Mouse (Mus musculus) mesoderm, embryonic 11.5 days (tissue): ENCODE measurements around the gene Nt5dc2.
A peak's percentile ranks its signal among the peaks of the same experiment; 100 is the strongest.

ENCODE experiments used
- DNase-seq: peaks from one replicate; pipeline ENCODE4 v3.0.0-alpha.2; 2012; ENCODE audit warnings: low read depth, low spot score

The Nt5dc2 gene

DNA sequence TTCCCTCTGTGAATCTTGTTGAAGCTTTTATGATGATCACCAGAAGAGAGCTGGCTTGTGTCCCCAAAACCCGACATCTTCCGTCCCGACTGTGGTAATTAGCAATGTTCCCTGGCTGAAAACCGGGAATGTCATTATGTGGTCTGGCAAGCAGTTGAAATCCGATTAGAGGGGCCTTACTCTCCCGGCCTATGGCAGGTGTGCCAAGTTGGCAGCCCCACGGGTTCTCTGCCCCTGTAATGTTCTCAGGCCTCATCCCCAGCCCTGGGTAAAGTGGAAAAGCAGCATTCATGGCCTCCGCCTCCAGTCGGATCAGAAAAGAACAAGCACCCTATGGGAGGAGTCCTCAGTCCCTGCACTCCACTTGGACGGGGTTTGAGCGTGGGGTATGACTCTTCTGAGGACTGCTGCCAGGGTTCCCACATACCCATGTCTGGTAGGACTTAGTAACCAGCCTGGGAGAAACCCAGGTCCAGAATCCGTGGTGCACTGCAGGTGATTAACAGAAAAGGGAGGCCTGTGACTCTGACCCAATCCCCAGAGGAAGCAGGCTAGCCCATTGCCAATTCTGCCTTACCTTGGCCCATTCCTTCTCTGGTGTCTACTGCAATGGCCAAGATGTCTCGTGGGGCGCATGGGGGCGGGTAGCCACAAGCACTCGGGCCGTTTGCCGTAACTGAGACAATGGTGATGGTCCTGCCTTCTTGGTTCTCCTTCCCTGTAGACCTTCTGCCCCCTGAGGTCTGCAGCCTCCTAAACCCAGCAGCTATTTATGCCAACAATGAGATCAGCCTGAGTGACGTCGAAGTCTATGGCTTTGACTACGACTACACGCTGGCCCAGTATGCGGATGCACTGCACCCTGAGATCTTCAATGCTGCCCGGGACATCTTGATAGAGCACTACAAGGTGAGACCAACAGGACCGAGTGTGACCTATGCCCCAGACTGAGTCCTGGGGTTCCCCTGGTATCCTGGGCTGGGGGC is 3.5 kb downstream of the Nt5dc2 start:
- no peak for DNase-seq

- no peak for DNase-seq
Observed at GRCm38 (mm10) chr14:31135495-31136410, 4.9 kb downstream of the Nt5dc2 start.

GRCm38 (mm10) chr14:31136411-31137280 is 5.8 kb downstream of the Nt5dc2 start:
- no peak for DNase-seq

GRCm38 (mm10) chr14:31137281-31137595 is 6.4 kb downstream of the Nt5dc2 start:
- DNase-seq, result no peak

DNA sequence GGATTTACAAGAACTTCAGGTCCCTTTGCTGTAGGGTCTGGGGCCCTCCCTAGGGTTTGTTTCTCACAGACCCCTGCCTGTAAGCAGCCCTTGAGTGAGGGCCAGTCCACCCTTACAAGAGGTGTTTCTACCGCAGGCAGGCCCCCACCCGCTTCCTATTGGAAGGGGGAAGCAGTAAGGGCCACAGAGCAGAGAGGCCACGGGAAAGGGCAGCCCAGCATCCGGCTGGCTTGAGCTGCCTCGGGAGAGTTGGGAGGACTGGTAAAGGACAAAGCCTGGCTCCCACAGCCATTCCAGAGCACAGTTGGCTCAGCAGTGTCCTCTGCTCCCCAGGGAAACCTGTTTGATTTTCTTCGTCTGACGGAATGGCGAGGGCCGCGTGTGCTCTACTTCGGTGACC is 6.9 kb downstream of the Nt5dc2 start:
- DNase-seq, result no peak

DNA sequence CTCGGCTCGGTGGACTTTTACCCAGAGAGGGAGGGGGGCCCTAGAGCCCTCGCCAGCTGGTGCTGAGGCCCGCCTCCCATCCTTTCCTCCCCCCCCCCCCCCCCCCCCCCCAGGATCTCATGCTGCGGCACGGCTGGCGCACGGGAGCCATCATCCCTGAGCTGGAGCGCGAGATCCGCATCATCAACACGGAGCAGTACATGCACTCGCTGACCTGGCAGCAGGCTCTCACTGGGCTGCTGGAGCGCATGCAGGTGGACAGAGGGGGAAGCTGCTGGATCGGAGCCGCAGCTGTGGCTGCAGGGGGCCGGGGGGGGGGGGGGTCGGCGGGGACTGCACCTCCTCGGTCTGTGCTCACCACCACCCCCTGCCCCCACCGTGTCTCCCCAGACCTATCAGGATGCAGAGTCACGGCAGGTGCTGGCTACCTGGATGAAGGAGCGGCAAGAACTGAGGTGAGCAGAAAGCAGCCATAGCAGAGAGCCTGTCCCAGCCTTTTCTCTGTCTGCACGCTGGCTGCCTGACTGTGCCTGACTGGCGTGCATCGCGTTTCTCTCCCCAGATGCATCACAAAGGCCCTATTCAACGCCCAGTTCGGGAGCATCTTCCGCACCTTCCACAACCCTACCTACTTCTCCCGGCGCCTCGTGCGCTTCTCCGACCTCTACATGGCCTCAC is 7.5 kb downstream of the Nt5dc2 start:
- no peak for DNase-seq

GRCm38 (mm10) chr14:31138897-31139429 is 8.1 kb downstream of the Nt5dc2 start:
- no peak for DNase-seq

GRCm38 (mm10) chr14:31139666-31140065 is 8.8 kb downstream of the Nt5dc2 start:
- DNase-seq, result no peak

DNA sequence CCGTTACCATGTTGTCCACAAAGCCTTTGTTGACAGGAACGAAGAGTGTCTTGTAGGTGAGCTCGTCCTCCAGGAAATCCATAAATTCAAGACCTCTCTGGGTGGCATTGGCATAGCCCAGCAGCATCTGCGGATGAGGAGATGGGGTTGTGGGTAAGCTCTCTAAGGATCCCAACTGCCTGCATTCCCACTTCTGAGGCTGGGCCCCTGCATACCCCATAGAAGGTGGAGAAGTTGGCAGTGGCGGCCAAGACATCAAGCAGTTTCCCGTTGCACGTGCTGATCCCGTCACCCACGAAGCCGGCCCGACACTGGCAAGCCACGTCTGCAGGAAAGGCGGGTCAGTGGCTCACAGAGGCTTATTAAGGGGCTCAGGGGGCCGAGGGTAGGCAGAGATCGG is 9.3 kb downstream of the Nt5dc2 start:
- DNase-seq, result no peak

DNA sequence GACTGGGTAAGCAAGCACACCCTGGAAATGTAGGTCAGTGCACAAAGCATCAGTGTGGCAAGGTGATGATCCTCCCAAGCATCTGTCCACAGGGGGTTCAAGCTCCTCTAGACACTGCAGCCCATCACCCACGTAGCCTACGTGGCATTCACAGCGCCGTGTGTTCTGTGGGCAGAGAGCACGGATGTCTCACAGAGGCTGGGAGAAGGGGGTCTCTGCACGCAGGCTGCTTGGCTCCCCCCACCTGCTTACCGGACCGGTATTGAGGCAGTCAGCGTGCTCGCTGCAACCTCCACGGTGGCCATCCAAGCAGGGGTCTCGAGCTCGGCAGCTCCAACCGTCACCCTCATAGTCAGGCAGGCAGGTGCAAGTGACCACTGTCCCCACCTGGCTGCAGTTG is 10.2 kb downstream of the Nt5dc2 start:
- no peak for DNase-seq

DNA sequence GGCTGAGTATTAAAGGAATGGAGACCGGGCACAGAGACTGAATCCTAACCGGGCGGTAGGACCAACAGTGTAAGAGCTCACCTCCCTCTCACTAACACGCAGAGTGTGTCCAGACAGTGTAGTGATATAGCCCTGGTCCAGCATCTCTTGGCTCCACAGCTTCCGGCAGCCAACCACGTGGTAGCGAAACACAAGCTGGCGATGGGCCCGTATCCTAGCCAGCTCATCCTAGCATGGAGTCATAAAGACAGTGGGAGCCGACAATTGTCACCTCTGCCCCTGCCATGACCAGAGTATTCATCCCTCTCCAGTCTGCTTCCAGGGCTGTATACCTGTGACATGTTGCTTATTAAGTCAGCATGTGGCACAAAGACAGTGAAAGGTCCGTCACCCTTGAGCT is 14.8 kb downstream of the Nt5dc2 start:
- DNase-seq, result no peak

DNA sequence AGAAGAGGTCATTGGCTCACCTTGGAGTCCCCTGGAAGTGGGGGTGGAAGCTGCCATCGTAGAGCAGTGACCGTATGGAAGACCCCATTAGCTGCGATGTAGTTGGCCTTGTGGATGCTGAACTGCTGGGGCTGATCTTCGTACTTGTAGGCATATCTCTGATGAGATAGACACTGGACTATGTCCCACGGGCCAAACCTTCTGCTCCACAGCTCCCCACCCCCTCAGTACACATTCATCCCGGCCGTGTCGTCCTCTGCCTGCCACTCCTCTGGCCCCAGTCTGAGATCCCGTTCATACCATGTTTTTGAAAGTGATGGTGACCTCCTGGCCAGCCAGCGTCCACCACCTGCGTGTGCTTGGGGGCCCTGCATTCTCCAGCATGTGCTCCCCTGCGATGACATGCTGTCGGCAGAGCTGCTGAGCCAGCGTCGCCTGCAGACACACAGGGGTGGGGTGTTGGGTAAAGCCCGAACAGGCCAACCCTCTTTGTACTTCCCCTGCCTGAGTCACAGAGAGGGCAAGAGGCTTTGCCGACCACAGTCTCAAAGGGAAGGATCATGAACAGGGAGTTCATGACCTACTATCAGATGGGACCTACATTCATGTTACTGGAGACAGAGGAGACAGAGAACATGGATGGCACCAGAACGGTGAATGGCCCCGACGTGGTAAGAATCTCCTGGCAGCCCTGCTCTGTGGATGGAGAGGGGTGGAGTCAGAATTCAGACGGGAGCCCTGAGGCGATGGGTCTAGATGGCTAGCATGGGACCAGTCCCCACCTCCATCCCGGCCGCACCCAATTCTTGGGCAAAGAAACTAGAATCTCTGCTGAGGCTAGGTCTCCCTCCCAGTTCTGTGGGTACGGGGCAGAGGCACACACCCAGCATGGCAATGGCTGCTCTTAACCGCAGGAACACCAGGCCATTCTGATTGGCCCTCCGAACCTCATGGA is 29.6 kb downstream of the Nt5dc2 start:
- no peak for DNase-seq

DNA sequence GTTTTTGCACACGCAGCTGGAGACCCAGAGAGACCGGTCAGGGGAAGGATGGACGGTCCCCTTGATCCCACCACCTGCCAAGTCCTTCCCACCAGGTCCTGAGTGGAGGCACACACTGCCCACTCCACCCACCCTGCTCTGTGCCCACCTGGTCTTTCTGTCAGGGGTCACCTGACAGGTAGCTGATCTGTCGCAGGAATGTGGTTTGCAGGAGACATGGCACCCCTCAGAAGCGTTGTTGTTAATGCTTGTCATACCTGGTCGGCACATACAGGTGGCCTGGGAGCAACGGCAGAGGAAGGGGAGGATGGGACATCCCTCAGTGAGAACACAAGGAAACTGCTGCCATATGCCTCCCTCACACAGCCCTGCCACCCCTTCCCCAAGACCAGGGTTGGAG is 30.3 kb downstream of the Nt5dc2 start:
- no peak for DNase-seq

DNA sequence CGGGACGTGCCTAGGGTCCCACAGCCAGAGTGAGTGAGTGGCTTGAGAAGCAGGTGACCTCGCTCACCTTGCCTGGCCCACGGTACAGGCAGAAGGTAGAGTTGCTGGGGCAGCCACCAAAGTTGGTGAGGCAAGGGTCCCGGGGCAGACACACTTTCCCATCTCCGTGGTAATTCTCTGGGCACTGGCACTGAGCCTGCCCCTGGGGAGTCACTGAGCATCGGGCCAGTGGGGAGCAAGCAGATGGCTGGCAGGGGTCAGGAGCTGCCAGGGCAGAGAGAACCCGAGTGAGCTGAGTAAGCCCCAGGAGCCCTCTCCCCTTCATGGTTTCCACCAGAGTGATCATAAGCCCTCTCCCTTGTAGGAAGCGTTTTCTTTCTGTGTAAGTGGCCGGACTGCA is 30.8 kb downstream of the Nt5dc2 start:
- no peak for DNase-seq

DNA sequence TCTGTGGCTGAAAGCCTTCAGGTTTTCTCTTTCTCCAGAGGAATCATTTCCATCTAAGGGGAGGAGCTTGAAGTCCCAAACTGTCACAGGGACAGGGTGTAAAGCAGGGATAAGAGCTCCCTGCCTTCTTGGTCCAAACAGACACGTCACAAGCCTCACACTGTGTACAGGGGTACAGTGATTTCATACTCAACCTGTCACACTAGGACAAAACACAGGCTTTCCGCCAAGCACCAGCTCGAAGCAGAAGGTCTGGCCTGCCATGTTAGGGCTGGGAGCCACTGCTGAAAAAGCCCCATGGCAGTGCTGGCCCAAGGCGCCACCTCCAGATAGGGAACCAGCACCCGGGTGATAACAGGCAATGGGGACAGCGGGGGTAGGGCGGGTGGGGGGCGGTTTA is 33.2 kb downstream of the Nt5dc2 start:
- no peak for DNase-seq

- no peak for DNase-seq
Observed at GRCm38 (mm10) chr14:31165010-31165409, 34.2 kb downstream of the Nt5dc2 start.

GRCm38 (mm10) chr14:31165458-31165857 is 34.6 kb downstream of the Nt5dc2 start:
- no peak for DNase-seq

GRCm38 (mm10) chr14:31165991-31166630 is 35.3 kb downstream of the Nt5dc2 start:
- DNase-seq, result peak; percentile 25

- DNase-seq, result no peak
Observed at GRCm38 (mm10) chr14:31166827-31167226, 36.0 kb downstream of the Nt5dc2 start.
